Mouse (Mus musculus): ENCODE measurements around the gene Aire. TPM values are rescaled to one million over a fixed set of nuclear protein-coding genes. Genes with fewer than 3 reads are reported as not detected.
A peak's percentile ranks its signal among the peaks of the same experiment; 100 is the strongest.
"Not testable (repeated sequence)": the region's sequence is repeated elsewhere in the genome, so short reads cannot be mapped to it uniquely, and the experiment has no call there.

Aire gene
- total RNA-seq, 2 experiments from 2014 or later = not detected

- intact Hi-C loops (cut with DNase I); DNase-seq: not testable (repeated sequence)
Observed at GRCm38 (mm10) chr10:78011116-78011515, 32.3 kb downstream of the Aire start.

DNA sequence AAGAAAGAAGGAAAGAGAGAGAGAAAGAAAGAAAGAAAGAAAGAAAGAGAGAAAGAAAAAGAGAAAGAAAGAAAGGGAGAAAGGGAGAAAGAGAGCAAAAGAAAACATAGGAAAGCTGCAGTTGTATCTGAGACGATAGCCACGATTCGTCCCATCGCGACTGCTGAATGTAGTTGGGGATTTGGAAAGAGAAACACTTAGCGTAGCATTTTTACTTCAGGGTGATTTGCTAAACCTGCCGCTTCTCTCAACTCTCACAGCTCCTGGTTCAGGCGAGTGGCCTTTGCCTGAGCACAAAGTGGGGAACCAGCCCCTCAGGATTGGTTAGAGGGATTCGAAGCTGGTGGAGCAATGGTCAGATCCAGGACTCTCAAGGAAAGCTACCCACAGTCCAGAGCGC lies 33.1 kb downstream of the Aire start:
- no peak for DNase-seq
- intact Hi-C loops (cut with DNase I) = no loop called here

DNA sequence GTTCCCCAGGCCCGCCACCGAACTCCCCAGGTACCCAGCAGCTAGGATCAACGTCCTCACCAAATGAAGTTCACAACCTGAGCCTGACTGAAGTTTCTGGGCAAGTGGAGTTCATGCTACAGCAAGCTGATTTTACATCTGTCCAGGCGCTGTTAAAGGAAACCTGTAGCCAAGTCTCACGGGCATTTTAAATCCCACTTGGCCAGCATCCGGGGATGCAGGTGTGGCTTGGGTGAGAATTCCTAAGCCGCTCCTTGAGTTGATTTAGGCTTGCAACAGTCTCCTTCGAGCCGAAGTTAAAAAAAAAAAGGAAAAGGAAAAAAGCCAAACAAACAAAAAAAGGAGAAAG lies 33.5 kb downstream of the Aire start, which contains the start of gene Pfkl:
Pfkl (minus strand) TSS at position 139 of the 349 bp plus-strand sequence.
- DNase-seq = no peak
- intact Hi-C loops (cut with DNase I) = loop anchor here (2.0 to 10.0 kb wide), 2 partner anchors 25 to 565 kb away; partner anchors contain the start of gene Ilvbl

- peak; percentile 97 for DNase-seq
- intact Hi-C loops (cut with DNase I) = loop anchor here (2.0 to 10.0 kb wide), 2 partner anchors 25 to 565 kb away; partner anchors contain the start of gene Ilvbl
Observed at GRCm38 (mm10) chr10:78009184-78009944, 34.0 kb downstream of the Aire start.

- intact Hi-C loops (cut with DNase I) = loop anchor here (2.0 to 10.0 kb wide), 2 partner anchors 23 to 567 kb away; partner anchors contain the start of gene Ilvbl
- no peak for DNase-seq
Observed at GRCm38 (mm10) chr10:78008169-78008568, 35.2 kb downstream of the Aire start.

- no peak for DNase-seq
- intact Hi-C loops (cut with DNase I) = loop anchor here (10.0 kb wide), 1 partner anchor 568 kb away; the partner anchor contains the start of gene Ilvbl
Observed at GRCm38 (mm10) chr10:78007203-78007602, 36.2 kb downstream of the Aire start.

- intact Hi-C loops (cut with DNase I) = loop anchor here (10.0 kb wide), 1 partner anchor 569 kb away; the partner anchor contains the start of gene Ilvbl
- DNase-seq = no peak
Observed at GRCm38 (mm10) chr10:78005791-78006438, 37.5 kb downstream of the Aire start.

DNA sequence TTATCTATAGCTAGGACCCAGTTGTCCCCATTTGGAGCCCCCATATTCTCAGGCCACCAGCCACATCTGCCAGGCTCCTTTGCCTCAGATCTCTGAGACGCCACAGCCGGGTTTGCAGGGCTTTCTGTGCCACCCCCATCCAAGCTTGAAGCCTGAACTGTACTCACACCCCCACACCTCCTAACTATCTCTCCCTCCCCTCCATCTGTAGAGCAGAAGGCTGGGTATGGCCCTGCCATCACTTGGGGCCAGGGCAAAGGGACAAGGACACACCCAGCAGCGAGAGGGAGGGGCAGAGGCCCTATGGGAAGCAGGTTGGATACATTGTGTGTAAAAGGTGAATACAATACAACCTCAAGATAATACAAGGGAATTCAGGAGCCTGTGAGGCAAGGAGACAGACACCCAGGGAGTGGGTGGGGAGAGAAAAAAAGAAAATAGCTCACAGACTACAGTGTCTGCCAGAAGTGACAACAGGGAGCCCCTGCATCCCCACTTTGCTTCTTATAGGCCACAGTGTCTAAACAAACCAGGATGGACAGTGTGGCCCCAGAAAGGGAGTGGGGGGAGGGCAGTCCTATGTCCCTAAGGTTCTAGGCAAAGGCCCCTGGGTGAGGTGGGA lies 38.8 kb downstream of the Aire start:
- no peak for DNase-seq
- intact Hi-C loops (cut with DNase I) = loop anchor here (10.0 kb wide), 1 partner anchor 570 kb away; the partner anchor contains the start of gene Ilvbl

- intact Hi-C loops (cut with DNase I) = loop anchor here (10.0 kb wide), 1 partner anchor 572 kb away; the partner anchor contains the start of gene Ilvbl
- no peak for DNase-seq
Observed at GRCm38 (mm10) chr10:78002316-78002715, 41.1 kb downstream of the Aire start.

GRCm38 (mm10) chr10:78001796-78002195 lies 41.6 kb downstream of the Aire start:
- peak; percentile 67 to 68 for DNase-seq

GRCm38 (mm10) chr10:78000200-78000599 lies 43.2 kb downstream of the Aire start:
- intact Hi-C loops (cut with DNase I) = loop anchor here (10.0 kb wide), 1 partner anchor 575 kb away; the partner anchor contains the start of gene Ilvbl
- no peak for DNase-seq

More at GRCm38 (mm10) chr10:78001796-78002195, 41.6 kb downstream of the Aire start:
- intact Hi-C loops (cut with DNase I) = loop anchor here (10.0 kb wide), 1 partner anchor 573 kb away; the partner anchor contains the start of gene Ilvbl

DNA sequence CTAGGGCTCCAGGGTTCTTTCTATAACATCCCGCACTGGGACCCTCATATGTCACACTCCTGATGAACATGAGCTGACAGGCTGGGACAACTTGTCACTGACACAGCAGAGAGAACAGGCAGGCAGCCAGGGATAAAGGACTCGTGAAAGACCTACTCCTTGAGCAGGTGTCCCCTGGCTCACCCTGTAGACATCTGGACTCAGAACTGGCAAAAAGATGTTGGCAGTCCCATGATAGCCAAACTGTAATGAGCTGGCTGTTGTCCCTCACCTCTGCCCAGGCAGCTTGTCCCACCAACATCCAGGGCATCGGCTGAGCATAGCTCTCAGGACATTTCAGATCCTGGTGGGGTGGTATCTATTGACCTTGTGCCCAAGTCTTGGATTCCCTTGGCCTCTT lies 47.8 kb downstream of the Aire start:
- intact Hi-C loops (cut with DNase I) = no loop called here
- DNase-seq = no peak

GRCm38 (mm10) chr10:77985775-77986174 lies 57.6 kb downstream of the Aire start:
- intact Hi-C loops (cut with DNase I) = loop anchor here (2.0 to 5.0 kb wide), 2 partner anchors 23 to 42 kb away; no protein-coding TSS in a partner anchor

DNA sequence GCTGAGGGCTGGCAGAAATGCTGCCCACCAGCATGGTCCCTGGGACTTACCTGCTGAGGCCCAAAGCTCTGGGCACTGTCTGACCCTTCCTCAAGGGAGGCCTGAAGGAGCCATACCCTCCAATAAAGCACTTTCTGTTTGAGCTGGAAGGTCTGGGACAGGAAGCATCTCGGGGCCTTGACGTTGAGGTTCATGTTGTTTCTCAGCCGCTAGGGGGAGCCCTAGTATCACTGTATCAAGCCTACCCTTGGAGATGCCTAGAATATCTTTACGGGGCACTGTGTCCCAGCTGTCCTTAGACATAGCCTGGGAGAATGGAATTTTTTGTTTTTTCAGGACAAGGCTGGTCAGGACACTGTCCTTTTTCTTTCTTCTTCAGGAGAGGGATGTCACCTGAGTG lies 58.8 kb downstream of the Aire start:
- peak; percentile 82 to 90 for DNase-seq
- intact Hi-C loops (cut with DNase I) = loop anchor here (2.0 to 5.0 kb wide), 2 partner anchors 24 to 43 kb away; no protein-coding TSS in a partner anchor

More at GRCm38 (mm10) chr10:77985775-77986174, 57.6 kb downstream of the Aire start:
- DNase-seq = no peak

Other genes starting within 250 kb of the Aire start
- not detected for gene Gm9639, start 248.5 kb downstream of the Aire start, total RNA-seq (2021)
- not detected for gene Gm19668, start 244.5 kb downstream of the Aire start, total RNA-seq (2021)
- not detected for gene Gm9507, start 231.8 kb downstream of the Aire start, total RNA-seq (2021)
- gene Gm2696, start 228.9 kb downstream of the Aire start, total RNA-seq (2021) = not detected
- gene Krtap10-4, start 216.5 kb downstream of the Aire start, total RNA-seq (2021) = not detected
- gene Krtap10-10, start 207.7 kb downstream of the Aire start, total RNA-seq (2021) = not detected
- not detected for gene Gm36176, start 196.8 kb downstream of the Aire start, total RNA-seq (2021)
- gene Gm10318, start 190.8 kb downstream of the Aire start, total RNA-seq (2021) = not detected
- gene Gm3285, start 181.6 kb downstream of the Aire start, total RNA-seq (2021) = not detected
- gene Lrrc3, start 141.1 kb downstream of the Aire start, total RNA-seq (2021) = 1 to 10 TPM; 1.3 to 1.9 TPM
- gene Trpm2, start 73.0 kb downstream of the Aire start, total RNA-seq (2021) = under 1 TPM; 0.14 to 0.40 TPM
- gene 1810043G02Rik, start 65.1 kb downstream of the Aire start, total RNA-seq (2021) = 1 to 10 TPM; 7.9 to 9.3 TPM
- gene Pfkl, start 33.5 kb downstream of the Aire start, total RNA-seq (2021) = 100 to 1,000 TPM; 108 to 119 TPM
- not detected for gene Dnmt3l, start 1.7 kb downstream of the Aire start, total RNA-seq (2021)
- 1 to 10 TPM; 4.4 to 5.4 TPM for gene Icosl, start 25.7 kb upstream of the Aire start, total RNA-seq (2021)
- gene D10Jhu81e, start 126.2 kb upstream of the Aire start, total RNA-seq (2021) = 100 to 1,000 TPM; 279 to 284 TPM
- 10 to 100 TPM in 1 of 2 experiments, 1 to 10 TPM in 1; 9.8 to 10.8 TPM for gene Pwp2, start 141.5 kb upstream of the Aire start, total RNA-seq (2021)
- gene Trappc10, start 201.0 kb upstream of the Aire start, total RNA-seq (2021) = 10 to 100 TPM; 37.9 to 38.1 TPM